Mouse (Mus musculus) liver, postnatal 0 days (tissue): Measurements from ENCODE around the gene Dnajc7. TPM values are rescaled to one million over a fixed set of nuclear protein-coding genes. Genes with fewer than 3 reads are reported as not detected.

Experiments used
- ATAC-seq: fragments of 200-750 bp; cut with Nextera tagmentation; 2 replicates; pipeline ENCODE4 v1.8.0; 2017; ENCODE audit warnings: mild to moderate bottlenecking, moderate library complexity
- DNase-seq: peaks from one replicate; pipeline ENCODE4 v3.0.0-alpha.2; 2016
- H3K27ac ChIP-seq: fragments of 300-500 bp; sonication (generic); 2 replicates; pipeline ENCODE4 v1.5.1; 2014; ENCODE audit warnings: antibody characterized with exemption, moderate library complexity, mild to moderate bottlenecking, low read depth
- H3K27me3 ChIP-seq: fragments of 300-500 bp; sonication (generic); 2 replicates; pipeline ENCODE4 v1.6.1; 2014; ENCODE audit warnings: low read length, control low read depth, mixed read lengths; ENCODE audit not compliant: insufficient read depth
- H3K36me3 ChIP-seq: fragments of 300-500 bp; sonication (generic); replicated peaks from 2 replicates; pipeline ENCODE4 v1.6.1; 2014; ENCODE audit warnings: mild to moderate bottlenecking, control low read depth, low read length, moderate library complexity, mixed read lengths; ENCODE audit not compliant: insufficient read depth
- H3K4me1 ChIP-seq: fragments of 300-500 bp; sonication (generic); 2 replicates; pipeline ENCODE4 v1.6.1; 2014; ENCODE audit warnings: antibody characterized with exemption, mild to moderate bottlenecking, control low read depth; ENCODE audit not compliant: insufficient read depth
- H3K4me2 ChIP-seq: fragments of 300-500 bp; sonication (generic); 2 replicates; pipeline ENCODE4 v1.6.1; 2014; ENCODE audit warnings: low read depth, mild to moderate bottlenecking, low read length, moderate library complexity, mixed read lengths
- H3K4me3 ChIP-seq: fragments of 300-500 bp; sonication (generic); 2 replicates; pipeline ENCODE4 v1.5.1; 2014; ENCODE audit warnings: low read depth, low read length
- H3K9ac ChIP-seq: fragments of 300-500 bp; sonication (generic); replicated peaks from 2 replicates; pipeline ENCODE4 v1.6.1; 2014; ENCODE audit warnings: mild to moderate bottlenecking, moderate library complexity
- H3K9me3 ChIP-seq: fragments of 300-500 bp; sonication (generic); 2 replicates; pipeline ENCODE4 v1.6.1; 2016; ENCODE audit warnings: mild to moderate bottlenecking, control low read depth, low read length, mixed read lengths
- CTCF ChIP-seq: sonication (generic); IDR thresholded peaks from 2 replicates; pipeline ENCODE4 v1.5.1; 2016; ENCODE audit warnings: antibody characterized with exemption, low read depth
- EP300 ChIP-seq: IDR thresholded peaks from 2 replicates; pipeline ENCODE4 v1.6.1; 2016; ENCODE audit warnings: antibody characterized with exemption, low read depth, mild to moderate bottlenecking
- WGBS: fragments of 180-500 bp; shearing (Covaris S2); extraction: QIAGEN DNeasy Blood & Tissue Kit; methylation state at CpG from one replicate; pipeline ENCODE4 v1.1.7; 2014; ENCODE audit not compliant: insufficient replicate concordance; 5-methylcytosine and 5-hydroxymethylcytosine counted together
- polyA plus RNA-seq: library from polyadenylated mRNA; unstranded; fragments of >200 nt; fragmentation: Nextera tagmentation; extraction: Ambion mirVana; gene quantifications from 2 replicates; pipeline ENCODE4 v1.2.1, GENCODE M21; 2015

The Dnajc7 gene
- polyA plus RNA-seq, 1 experiment from 2014 or later, result 49.1 TPM

- no peak overlapping the region for H3K9ac ChIP-seq
- no peaks in the 10 kb centered on the region for H3K36me3 ChIP-seq
- DNase-seq (peak; percentile 54), ATAC-seq (peak; percentile 31; the same call in 1 of the 2 replicates)
- no peak overlapping the region for H3K27ac ChIP-seq
- no peak overlapping the region for H3K4me2 ChIP-seq
- WGBS, result 35% methylated on average over 9 of the region's 9 CpGs
- H3K4me1 ChIP-seq, result peaks cover 12% of the 10 kb centered on the region
- H3K9me3 ChIP-seq, result no peaks in the 10 kb centered on the region
- no peaks in the 10 kb centered on the region for H3K27me3 ChIP-seq
- no peak overlapping the region for H3K4me3 ChIP-seq
- TF ChIP-seq EP300 (no peak), CTCF (no peak)
Observed at GRCm38 (mm10) chr11:100567815-100568245, 52.1 kb downstream of the Dnajc7 start.

- Histone ChIP-seq H3K27ac (no peak overlapping the region), H3K4me3 (no peak overlapping the region), H3K4me1 (peaks cover 12% of the 10 kb centered on the region), H3K36me3 (no peaks in the 10 kb centered on the region), H3K4me2 (no peak overlapping the region), H3K9me3 (no peaks in the 10 kb centered on the region), H3K27me3 (no peaks in the 10 kb centered on the region), H3K9ac (no peak overlapping the region)
- ATAC-seq, result no peak
- TF ChIP-seq CTCF (no peak), EP300 (no peak)
- 31% methylated on average over 5 of the region's 5 CpGs for WGBS
- DNase-seq, result no peak
Observed at GRCm38 (mm10) chr11:100567229-100567628, 52.7 kb downstream of the Dnajc7 start.

- no peaks in the 10 kb centered on the region for H3K27me3 ChIP-seq
- no peaks in the 10 kb centered on the region for H3K4me1 ChIP-seq
- H3K9ac ChIP-seq, result no peak overlapping the region
- no peak overlapping the region for H3K27ac ChIP-seq
- H3K36me3 ChIP-seq, result no peaks in the 10 kb centered on the region
- WGBS, result 65% methylated on average over 6 of the region's 6 CpGs
- ATAC-seq (no peak), DNase-seq (no peak)
- TF ChIP-seq EP300, result no peak
- TF ChIP-seq CTCF, result no peak
- no peaks in the 10 kb centered on the region for H3K9me3 ChIP-seq
- H3K4me2 ChIP-seq, result no peak overlapping the region
- no peak overlapping the region for H3K4me3 ChIP-seq
Observed at GRCm38 (mm10) chr11:100564703-100565102, 55.3 kb downstream of the Dnajc7 start.

DNA sequence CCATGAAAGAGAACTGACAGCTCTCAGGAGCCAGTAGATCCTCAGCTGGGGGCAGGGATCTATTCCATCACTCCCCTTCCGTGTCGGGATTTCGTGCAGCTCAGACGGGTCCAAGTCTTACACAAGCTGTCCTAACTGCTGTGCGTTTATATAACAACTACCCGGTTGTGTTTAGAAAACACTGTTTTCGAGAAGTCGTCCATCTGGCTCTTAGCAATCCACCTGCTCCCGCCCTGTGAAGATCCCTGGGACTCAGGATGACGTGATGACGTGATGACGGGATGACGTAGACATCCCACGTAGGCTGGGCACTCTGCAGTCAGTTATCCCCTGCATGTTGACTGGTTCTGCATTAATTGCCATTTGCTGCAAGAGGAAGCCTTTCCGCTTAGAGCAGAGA is 55.7 kb downstream of the Dnajc7 start:
- no peaks in the 10 kb centered on the region for H3K36me3 ChIP-seq
- no peaks in the 10 kb centered on the region for H3K27me3 ChIP-seq
- no peaks in the 10 kb centered on the region for H3K4me1 ChIP-seq
- DNase-seq, result no peak
- TF ChIP-seq EP300 (no peak), CTCF (no peak)
- H3K9me3 ChIP-seq, result no peaks in the 10 kb centered on the region
- no peak overlapping the region for H3K27ac ChIP-seq
- H3K4me2 ChIP-seq, result no peak overlapping the region
- H3K4me3 ChIP-seq, result no peak overlapping the region
- 76% methylated on average over 15 of the region's 15 CpGs for whole genome bisulfite sequencing
- ATAC-seq, result no peak
- no peak overlapping the region for H3K9ac ChIP-seq

DNA sequence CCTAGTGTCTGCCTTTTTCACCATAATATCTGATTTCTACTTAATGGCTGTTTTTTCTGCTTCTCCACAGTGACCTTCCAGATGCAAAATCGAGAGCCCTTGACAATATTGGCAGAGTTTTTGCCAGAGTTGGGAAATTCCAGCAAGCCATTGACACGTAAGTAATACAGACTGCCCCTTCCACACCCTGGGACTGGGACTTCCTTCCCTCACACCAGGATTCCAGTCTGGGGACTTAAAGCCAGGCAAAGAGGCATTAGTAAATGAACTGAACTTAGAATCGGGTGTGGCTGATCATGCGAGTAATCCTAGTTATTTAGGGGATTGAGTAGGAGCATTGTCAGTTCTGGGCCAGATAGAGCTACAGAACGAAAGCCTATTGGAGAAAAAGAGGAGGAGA is 58.2 kb downstream of the Dnajc7 start:
- Histone ChIP-seq H3K9ac (no peak overlapping the region), H3K4me1 (no peaks in the 10 kb centered on the region), H3K9me3 (no peaks in the 10 kb centered on the region), H3K27me3 (no peaks in the 10 kb centered on the region), H3K27ac (no peak overlapping the region), H3K36me3 (no peaks in the 10 kb centered on the region), H3K4me2 (no peak overlapping the region), H3K4me3 (no peak overlapping the region)
- DNase-seq (no peak), ATAC-seq (no peak)
- WGBS, result 59% methylated on average over 5 of the region's 5 CpGs
- TF ChIP-seq CTCF (no peak), EP300 (no peak)

DNA sequence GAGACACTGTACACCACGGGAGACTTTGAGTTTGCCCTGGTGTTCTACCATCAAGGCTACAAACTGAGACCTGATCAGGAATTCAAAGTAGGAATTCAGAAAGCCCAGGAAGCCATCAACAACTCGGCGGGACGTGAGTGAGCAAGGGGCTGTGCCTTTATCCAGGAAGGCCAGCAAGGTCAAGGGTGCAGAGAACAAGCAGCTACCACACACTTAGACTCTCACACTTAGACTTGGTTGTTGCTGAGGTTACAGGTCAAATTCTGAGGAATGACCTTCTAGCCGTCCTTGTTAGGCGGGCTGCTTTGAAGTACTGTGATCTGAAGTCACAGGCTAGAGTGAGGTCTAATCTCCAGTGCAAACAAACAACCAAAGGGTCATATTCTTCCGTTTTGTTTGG is 60.5 kb downstream of the Dnajc7 start:
- H3K4me1 ChIP-seq, result 0 out of 2 replicates have a peak, but pooled peaks cover 2% of the 10 kb centered on the region
- H3K4me2 ChIP-seq, result no peak overlapping the region
- TF ChIP-seq CTCF (no peak), EP300 (no peak)
- H3K9me3 ChIP-seq, result no peaks in the 10 kb centered on the region
- no peaks in the 10 kb centered on the region for H3K27me3 ChIP-seq
- no peak overlapping the region for H3K27ac ChIP-seq
- ATAC-seq (no peak), DNase-seq (no peak)
- WGBS, result 58% methylated on average over 7 of the region's 7 CpGs
- H3K4me3 ChIP-seq, result no peak overlapping the region
- H3K9ac ChIP-seq, result no peak overlapping the region
- no peaks in the 10 kb centered on the region for H3K36me3 ChIP-seq

DNA sequence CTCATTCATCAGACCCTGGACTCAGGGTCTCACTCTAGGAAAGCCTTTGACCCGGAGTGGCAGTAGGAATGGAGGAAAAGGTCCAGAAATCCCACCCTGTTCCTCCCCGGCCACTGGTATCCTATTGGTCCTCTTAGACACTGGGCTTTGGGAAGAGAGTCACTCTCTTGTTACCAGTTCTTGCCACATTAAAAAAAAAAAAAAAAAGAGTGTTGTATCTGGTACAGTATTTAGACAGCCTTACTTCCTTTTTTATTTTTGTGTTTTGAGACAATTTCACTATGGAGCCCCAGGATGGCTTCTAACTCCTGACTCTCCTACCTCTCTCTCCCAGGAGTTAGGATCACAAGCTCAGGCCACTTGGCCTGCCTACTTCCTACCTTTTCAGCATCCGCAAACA is 62.4 kb downstream of the Dnajc7 start:
- H3K4me2 ChIP-seq, result no peak overlapping the region
- no peak overlapping the region for H3K9ac ChIP-seq
- DNase-seq, result no peak
- WGBS, result 71% methylated on average over 3 of the region's 3 CpGs
- no peak for ATAC-seq
- no peak for TF ChIP-seq EP300
- TF ChIP-seq CTCF, result no peak
- no peaks in the 10 kb centered on the region for H3K9me3 ChIP-seq
- H3K4me3 ChIP-seq, result no peak overlapping the region
- no peaks in the 10 kb centered on the region for H3K36me3 ChIP-seq
- H3K27me3 ChIP-seq, result no peaks in the 10 kb centered on the region
- 0 out of 2 replicates have a peak, but pooled peaks cover 2% of the 10 kb centered on the region for H3K4me1 ChIP-seq
- H3K27ac ChIP-seq, result no peak overlapping the region
